Mouse (Mus musculus) small intestine, adult 2 months (tissue): ENCODE data around the gene Fam131b.

ENCODE experiments used
- CTCF ChIP-seq: fragments of 200-500 bp; IDR thresholded peaks from 2 replicates; pipeline ENCODE4 v1.5.1; 2012; ENCODE audit warnings: low read depth, mild to moderate bottlenecking, control low read depth, inconsistent platforms, low read length, moderate library complexity, mixed read lengths; ENCODE audit not compliant: insufficient replicate concordance, insufficient read length; ENCODE audit errors: extremely low read depth
- POLR2A ChIP-seq: fragments of 200-500 bp; IDR thresholded peaks from 2 replicates; pipeline ENCODE4 v1.6.1; 2012; ENCODE audit warnings: low read depth, mild to moderate bottlenecking, control low read depth, inconsistent platforms, low read length, moderate library complexity

GRCm38 (mm10) chr6:42276151-42276550, 48.3 kb downstream of the Fam131b start:
- TF ChIP-seq CTCF (no peak), POLR2A (no peak)
